Mouse (Mus musculus) c-Kit-positive CD71-positive TER-119-negative erythroid progenitor cells, embryonic 14.5 days (primary cell): ENCODE measurements around the gene Kdelr1.

Experiments used
- DNase-seq: peaks from one replicate; pipeline ENCODE4 v3.0.0-alpha.2; 2013; ENCODE audit warnings: low read depth

The Kdelr1 gene

DNA sequence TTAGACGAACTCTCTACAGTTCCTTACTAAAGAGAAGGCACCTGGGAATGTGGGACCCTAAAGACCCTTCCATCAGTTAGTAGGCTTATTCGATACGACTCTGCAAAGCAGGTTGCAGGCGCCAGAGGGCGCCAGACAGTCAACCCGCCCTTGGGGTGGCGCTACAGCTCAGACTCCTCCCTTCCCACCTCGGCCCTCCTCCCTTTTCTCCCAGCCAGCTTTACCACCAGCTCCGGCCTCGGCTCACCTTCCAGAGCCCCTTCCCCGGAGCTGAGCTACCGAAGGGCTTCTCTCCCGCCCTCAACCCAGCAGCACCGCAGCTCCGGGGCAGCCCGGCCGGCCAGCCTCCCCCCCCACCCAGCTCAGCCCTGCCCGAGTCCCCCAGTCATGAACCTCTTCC, at the start of gene Kdelr1:
Kdelr1 (plus strand) TSS at position 149 of the 400 bp plus-strand sequence.
- DNase-seq = peak; percentile 82

DNA sequence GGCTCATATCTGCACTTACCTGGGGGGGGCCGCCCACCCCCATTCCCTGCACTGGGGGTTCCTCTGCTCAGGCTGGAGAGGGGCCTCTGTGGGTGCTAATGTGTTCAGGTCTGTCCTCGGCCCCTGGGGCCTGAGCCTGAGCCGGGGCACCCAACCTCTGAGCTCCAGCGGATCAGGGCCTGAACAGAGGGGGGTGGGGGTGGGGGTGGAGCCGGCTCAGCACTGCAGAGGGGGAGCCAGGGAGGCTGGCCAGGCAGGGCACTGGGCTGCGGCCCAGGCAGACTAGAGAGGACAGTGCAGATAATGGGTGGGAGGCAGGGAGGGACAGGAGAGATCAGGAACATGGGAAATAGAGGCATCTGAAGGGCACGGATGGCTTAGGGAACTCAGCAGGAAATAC, 48.0 kb upstream of the Kdelr1 start, which contains the start of gene Kcnj14:
Kcnj14 (minus strand) TSS at position 185 of the 400 bp plus-strand sequence.
- DNase-seq = no peak

DNA sequence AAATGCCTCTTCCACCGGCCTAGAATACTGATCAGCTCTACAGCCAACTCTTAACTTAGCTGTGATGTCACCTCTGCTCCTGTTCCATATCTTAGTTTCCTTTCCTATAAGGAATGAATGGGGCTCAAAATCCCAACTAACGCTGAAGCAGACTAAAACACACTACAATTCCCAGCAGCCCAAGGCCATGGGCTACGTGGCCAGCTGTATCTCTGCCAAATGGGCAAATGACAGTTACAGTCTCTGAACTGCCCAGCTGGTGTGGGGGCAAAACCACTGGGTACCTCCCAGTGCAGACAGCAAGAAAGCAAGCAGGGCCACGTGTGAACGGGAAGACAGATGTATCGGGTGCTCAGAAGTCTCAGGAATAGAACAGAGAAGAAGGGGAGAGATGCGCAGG, 45.9 kb upstream of the Kdelr1 start:
- DNase-seq = no peak

DNA sequence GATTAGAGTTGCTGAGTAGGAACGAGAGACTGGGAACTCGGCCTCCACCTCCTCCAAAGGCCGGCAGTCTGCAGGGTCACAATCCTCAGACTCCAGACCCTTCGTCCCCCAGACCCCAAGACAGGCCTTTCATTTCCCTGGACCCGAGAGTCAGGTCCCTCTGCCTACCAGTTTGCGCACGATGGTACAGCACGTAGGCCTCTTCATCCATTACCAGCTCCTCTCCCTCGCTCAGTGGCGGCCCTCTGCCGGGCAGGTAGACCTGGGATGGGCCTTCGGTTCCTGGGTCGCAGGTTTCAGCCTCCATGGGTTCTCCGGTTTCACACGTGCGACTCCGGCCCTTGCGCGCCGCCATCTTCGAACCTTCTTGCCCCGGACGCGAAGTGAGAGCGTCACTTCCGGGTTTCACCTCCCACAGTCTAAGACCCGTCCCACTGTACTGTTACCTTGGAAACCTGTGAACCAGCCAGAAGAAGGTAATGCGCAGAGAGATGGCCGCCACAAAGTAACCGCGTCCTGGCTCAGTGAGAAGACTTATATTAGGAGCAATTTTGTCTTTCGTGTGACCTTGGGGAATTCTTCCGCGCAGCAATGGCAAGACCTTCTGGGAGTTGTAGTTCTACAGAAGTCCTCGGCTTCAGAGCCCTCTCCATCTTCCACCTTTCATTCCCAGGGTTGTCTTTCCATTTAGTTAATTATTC, 42.0 kb upstream of the Kdelr1 start, which contains the start of gene Grwd1:
Grwd1 (minus strand) TSS at position 518 of the 701 bp plus-strand sequence.
- DNase-seq = peak; percentile 88

DNA sequence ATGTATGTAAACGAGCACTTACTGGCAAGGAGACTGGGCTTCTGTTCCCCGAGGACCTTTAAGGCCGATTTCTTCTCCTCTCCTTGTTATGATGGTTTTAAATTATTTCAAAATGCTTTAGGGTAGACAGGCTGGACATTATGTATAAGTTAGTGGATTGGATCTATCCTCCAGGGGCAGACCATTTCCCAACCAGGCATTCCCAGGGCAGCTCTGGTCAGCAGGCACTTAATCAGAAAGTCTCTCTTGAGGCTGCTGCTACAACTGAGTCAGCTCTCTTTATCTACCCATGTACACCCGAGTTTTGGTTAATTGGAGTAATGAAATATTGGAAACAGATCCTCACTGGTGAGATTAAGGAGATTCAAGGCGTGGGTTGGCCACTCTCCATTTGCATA, 41.4 kb upstream of the Kdelr1 start:
- no peak for DNase-seq

DNA sequence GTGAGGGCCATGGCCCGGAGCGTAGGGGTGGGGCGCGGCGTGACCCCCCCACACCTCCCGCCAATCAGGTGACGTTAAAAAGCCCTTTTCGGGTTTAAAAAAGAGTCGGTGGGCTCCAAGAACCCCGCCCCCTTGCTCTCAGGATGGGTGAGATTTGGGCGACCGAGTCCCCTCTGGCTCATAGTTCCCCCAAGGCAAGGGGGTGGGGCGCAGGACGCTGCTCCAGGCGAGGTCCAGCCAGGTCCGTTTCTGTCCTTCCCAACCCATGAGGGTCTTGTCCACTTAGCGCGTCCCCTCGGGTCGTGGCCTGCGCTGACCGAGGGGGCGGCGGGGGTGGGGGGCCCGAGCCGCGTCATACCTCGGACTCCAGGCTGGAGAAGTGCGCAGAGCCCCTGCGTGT, 40.1 kb upstream of the Kdelr1 start:
- DNase-seq = no peak

DNA sequence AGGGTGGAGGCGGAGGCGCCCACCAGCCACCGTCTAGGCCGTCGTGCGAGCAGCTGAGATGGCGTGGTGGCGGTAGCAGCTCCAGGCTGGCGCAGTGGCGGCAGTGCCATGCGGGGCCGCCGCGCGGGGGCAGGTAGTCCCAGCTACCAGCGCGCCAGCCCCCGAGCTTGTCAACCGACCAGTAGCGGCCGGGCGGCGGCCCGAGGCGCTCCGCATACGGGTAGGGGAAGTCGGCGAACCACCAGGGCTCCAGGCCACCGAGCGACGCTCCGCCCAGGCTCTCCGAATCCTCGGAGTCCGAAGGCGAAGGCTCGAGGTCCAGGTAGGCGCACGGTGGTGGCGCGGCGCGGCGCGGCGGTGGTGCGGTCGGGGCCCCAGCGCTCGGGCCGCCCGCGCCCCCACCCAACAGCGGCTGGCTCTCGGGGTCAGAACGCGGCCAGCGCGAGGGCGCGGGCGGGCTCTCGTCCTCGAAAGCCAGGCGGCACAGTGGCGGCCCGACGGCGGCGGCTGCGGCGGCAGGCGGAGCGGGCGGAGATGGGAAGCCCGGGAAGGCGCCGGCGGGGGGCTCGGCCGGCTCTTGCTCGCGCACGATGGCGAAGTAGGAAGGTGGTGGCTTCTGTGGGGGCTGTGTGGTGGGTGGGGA, 39.3 kb upstream of the Kdelr1 start:
- DNase-seq = no peak

DNA sequence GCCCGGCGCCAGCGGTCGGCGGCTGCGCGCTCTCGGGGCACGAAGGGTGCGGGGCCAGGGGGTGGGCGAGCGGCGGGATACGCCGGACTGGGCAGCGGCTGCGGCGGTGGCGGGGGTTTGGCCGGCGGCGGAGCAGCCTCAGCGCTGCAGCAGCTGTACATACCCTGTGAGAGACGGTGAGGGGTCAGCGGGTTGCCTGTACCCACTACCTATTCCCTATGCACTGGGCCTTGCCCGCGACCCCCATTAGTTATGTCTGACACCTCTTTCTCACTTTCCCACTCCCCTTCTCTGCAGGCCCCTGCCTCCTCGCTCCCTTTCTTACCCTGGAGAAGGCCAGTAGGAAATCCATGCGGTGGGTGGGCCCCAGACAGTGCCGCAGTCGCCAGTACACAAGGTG, 38.6 kb upstream of the Kdelr1 start:
- no peak for DNase-seq

DNA sequence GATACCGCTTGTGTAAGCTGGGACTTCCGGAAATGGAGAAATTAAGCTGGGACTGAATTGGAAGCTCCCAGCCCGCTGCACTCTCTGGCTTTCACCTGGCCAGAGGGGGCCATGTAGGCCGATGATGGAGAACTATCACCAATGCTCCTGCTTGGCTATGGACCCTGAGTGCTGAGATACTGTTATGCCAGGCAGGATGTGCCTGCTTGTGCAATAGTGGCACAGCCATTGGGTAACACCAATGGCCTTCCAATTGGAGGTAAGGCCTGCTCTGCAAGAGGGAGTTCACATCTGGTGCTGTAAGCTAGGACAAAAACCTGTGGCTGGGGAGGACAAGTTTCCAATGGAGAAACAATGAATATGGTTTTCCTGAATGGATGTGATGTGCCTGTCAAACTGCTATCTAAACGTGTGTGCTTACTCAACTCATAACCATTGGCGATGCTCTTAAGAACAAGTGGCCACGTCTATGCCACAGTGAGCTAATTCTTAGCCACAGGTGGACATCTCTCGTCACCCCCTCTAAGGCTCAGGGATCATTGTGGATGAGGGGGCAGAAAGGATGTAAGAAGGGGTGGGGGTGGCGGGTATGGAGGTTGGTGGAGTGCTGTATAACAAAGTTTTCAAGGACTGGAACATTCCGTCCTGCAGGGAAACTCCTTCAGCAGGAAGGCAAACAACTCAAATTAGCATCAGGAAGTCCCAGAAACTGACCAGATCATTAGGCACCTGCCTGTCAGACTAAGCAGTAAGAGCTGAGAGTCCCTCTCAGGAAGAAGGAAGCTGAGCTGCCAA, 29.4 kb upstream of the Kdelr1 start:
- DNase-seq = no peak

DNA sequence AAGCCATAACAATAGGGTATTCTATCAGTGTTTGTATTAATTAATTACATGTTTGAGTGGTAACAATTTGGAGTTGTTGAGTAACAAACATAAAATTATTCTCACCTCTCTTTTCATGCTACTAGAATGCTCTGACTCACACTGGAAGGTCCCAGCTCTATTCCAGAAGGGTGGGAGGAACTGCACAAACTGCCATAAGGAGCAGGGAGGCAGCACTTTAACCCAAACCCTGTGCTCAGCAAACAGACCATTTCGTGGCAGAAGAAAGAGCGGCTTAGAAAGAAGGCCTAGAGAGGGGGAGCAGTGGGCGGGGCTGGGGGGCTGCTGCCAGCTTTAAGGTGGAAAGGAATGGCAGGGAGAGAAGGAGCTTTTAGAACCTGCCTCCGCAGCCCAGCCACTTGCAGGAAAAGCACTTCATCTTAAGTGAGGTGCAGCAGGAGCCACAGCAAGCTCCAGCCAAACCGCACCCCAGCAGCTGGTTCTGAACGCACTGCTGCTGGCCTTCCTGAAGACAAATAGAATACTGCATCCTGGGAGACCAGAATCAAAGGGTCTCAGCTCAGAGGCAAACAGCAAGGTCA, 24.0 kb upstream of the Kdelr1 start:
- DNase-seq = no peak

DNA sequence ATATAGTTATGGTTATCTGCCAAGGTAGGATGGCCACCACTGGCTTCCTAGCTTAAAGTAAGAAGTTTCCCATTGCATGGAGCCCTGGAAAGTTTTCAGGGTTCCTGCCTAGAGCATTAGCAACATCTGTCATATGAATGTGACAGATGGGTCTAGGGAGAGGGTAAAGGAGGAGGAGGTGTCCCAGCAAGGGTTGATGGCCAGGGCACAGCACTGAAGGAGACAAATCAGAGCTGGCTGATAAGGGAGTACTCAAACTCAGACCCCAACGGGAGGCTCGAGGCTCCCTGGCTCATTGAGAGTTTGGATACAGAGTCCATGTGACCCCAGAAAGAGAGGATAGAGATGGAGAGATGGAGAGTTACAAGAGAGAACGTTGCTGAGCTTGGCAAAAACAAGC, 21.9 kb upstream of the Kdelr1 start:
- no peak for DNase-seq

DNA sequence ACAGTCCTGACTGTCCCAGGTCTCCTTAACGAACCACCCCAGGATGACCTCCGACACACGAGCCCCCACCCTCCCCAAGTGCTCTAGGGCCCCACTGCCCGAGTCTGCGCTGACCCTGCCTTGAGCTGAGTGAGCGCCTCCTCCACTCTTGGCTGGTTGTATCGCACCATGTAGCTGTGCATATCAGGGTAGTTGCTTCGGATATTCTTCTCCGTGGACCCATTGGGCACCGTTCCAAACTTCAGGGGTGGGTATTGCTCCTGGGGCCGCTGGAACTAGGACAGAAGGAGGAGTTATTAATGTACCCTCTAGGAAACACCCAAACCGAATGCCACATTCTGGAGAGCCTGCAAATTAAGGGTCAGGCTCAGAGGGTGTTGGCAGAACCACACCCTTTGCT, 19.5 kb upstream of the Kdelr1 start:
- no peak for DNase-seq

DNA sequence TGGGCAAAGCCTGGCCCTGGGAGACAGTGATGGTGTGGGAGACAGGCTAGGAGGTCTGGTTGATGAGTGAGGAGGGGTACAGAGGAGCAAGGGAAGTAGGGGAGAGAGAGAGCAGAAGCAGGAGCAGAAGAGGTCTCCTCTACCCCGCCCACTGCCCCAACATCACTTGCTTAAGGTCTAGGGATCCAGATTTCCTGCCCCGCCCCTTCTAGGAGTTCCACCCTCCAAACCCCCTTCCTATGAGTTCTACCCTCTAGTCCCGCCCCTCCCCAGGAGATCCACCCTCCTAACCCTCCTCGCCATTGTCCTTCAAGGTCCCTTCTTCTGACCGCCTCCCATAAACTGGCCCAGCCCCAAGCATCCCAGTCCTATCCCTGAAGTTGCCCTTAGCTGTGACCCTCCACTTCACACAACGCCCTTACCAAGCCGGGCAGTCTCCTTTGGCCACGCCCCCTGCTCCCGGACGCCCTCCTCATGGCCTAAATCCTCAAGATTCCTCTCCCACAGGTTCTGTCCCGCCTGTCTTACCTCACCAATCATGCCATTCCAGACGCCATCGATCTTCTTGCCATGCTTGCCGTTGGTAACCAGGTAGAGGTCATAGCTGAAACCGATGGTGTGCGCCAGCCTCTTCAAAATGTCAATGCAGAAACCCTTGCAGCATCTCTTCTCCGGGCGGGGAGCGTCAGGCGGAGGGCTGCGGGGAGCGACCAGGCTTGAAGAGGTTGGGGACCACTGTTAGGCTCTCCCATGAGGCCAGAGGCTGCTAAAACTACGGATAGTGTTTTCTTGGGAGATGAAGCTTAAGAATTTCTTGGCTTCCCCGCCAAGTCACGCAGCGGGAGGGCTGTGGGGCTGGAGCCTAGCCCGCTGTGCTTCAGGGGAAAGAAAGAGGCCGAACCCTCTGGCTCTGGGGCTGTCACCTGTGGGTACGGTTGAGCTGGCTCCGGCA, 15.3 kb upstream of the Kdelr1 start:
- no peak for DNase-seq

DNA sequence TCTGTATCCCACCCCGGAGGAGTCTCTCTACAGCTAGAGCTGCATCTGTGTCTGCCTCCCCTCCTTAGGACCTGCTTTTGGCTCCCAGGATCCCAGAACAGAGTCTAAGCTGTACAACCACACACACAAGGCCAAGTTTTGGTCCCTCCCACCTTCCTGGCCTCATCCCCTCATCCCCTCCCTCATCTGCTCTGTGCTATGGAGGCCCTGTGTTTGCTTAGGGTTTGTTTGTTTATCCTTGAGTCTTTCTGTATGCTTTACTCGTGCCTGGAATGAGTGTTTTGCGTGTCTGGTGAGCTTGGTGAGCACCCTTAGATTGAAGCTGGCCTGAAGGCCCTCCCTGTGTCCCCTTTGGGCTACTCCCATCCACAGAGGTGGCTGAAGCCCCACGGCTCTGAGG, 13.6 kb upstream of the Kdelr1 start:
- DNase-seq = no peak

DNA sequence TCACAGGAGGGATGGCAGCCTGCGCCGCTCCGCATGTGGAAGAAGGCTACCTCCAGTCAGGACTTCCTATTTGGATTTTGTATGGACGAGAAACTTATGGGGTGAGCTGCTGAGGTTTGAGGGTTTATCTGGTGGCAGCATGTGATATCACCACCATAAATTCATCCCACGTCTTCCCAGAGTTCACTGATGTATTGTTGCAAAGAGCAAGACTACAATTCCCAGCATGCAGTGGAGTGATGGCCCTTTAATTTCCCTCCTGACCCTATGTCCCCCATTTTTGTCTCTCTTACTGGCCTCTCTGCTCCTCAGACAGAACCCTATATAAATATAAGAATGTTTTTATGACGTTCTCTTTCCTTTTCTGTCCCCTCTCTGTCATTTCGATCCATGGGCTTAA, 9.8 kb upstream of the Kdelr1 start:
- no peak for DNase-seq

DNA sequence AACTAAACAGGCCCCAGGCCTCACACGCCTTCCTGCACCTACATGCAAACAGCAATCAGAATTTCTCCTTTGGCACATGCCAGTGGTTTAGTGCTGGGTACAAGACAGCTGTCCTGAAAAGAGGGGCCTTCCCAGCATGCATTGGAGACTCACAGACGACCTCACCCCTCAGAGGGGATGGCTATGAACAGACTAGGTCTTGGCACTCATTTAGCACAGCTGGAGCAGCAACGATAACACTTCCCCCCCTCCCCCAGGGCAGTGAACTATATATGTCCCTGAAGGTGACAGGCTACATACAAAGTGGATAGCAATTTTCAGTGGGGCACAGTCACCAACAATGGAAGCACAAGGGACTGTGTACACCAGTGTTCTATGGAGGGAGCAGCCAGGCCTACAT, 8.1 kb upstream of the Kdelr1 start:
- no peak for DNase-seq

DNA sequence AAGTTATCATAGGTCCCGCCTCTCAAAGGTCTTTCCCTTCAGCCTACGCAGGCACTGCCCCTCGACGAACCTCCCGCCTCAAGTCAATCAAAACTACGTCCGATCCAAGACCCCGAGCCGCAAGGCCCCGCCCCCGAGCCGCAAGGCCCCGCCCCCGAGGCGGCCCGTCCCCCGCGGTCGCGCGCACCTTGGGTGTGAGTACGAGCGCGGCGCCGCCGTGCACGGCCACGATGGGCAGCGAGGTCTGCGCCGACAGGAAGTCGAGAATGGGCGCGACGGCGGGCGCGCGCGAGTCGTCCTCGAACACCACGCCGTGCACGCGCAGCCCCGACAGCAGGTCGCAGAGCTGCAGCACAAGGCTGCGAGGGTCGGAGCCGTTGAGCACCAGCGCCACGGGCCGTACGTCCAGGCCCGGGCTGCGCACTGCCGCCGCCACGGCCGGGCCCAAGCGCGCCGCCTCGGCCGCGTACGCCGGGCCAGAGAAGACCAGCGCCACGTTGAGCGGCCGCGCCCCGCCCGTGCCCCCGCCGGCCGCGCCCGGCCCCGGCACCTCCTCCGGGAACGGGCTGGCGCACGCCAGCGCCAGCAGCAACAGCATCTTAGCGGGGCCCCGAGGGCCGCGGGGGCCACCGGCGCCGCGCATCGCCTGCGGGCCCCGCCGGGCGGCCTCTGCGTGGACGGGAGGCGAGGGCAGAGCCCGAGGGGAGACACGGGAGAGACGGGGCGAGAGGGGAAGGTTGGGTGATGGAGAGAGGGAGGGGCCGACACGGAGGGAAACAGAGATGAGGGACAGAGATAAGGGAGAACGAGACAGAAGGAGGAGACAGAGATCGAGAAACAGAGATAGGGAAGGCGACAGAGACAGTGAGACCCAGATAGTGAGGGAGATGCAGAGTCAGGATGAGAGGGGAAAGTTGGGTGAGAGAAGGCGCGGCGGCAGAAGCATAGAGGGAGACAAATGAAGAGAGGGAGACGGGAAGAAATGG, 6.4 kb upstream of the Kdelr1 start:
- peak; percentile 56 for DNase-seq

DNA sequence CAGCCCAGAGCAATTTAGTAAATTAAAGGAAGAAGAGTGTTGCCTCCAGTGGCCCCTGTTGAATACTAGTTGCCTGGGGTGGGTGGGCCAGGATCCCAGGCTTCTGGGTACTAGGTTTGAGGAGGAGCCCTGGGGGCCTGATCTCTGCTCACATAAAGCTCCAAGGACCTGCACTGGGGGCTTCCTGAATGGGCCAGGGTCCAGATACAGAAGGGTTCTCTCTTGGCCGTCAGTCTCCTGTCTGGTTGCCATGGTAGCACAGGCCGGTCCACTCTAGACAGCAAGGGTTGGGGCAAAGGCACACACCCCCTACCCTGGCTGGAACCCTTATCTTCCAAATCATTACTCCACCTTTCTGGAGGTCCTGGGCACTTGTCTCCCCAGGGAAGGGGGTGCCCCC, 4.7 kb upstream of the Kdelr1 start:
- DNase-seq = no peak

DNA sequence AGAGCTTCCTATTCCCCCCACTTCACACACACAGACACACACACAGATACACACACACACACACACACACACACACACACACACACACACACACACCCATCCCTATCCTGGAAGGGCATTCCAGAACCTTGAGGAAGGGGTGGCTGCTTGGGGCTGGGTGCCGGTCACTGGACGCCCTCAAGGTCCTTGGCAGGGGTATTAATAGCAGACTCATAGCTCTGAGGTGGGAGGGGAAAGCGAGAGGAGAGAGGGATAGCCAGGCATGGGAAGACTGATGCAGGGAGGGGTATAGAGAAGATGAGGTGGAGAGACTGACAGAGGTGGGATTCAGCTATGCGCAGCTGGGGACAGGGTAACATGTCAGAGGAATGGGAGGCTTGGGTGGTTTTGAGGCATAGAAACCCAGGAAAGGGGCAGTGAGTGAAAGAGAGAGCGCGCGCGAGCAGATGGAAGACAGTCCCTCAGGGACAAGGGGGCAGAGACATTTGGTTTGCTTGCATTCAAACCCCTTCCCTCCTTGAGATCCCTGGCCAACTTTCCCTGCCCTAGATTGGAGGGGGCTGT, 3.4 kb upstream of the Kdelr1 start:
- DNase-seq = no peak

DNA sequence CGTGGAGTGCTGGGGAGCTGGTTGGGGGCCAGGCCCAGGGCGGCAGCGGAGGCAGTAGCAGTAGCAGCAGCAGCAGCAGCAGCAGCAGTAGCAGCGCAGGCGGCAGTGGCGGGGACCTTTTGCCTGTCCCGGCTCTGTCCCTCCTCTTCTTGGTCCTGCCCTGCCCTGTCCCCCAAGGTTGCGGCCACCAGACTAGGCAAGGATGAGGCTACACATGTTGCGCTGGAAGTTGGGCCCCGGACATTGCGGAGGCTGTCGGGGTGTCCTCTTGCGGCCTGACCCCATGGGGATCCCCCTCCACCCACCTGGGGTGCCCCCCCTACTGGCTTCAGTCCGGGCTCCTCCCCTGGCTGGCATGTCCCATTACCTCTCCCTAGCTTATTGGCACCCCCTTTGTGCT, 2.8 kb upstream of the Kdelr1 start:
- DNase-seq = no peak
